Mouse (Mus musculus): Measurements from ENCODE around the gene Zfp503.
A peak's percentile ranks its signal among the peaks of the same experiment; 100 is the strongest.

The Zfp503 gene

DNA sequence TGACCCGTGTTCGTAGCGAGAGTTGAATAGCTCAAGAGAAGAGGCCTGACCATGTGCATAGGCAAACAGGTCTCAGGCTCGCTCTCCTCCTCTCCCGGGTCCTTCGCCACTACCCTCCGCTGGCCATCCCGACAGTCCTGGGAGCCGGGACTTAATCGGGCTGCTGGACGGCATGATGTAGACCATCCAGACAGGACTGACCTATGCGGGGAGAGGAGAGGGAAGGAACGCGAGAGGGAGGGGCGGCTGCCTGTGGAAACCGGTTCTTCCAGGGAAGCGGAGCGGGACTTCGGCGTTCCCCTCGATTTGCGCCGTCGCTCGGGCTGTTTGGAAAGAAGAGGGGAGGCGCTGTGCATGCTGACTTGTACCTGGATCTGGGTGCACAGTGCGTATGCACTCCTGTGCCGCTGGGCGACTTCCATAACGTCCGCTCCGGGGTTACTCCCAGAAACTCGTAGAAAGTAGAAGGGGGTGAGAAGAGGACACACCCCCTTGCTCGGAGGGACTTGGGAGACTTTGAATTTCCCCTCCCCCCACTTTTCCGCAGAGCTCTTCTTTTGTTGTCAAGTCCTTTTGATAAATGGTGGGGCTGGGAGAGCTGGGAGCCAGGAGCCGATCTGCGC is at the start of gene Zfp503:
Zfp503 (minus strand) TSS at position 311 of the 623 bp plus-strand sequence.
- no peak for DNase-seq (ENCODE audit: low read depth in 2 of 2, low spot score in 2 of 2)

DNA sequence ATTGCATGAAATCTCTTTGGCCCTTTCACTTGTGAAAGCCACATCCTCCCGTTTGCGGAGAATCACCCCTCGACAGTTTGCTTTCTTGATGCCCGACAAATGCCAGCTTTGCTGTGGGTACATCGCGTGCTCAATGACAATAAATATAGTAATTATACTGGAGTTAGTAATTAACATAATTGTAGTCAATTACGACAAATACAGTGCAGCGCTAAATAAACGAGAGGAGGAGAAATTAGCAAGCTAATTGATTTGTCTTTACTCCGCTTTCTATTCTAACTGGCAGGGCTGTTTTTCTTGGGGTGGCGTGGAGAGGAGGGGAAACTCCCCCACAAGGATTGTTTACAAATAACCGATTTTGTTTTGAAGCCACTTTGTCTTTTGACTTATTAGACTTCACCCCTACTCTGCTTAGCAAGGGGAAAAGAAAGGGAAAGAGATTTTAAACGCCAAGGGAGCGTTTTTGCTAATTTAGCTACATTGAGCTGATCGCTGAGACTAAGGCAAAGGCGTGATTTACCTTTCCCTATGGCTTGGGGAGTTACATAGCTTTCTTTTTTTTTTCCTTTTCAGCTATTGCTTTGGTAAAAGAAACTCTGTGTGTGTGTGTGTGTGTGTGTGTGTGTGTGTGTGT is 48.2 kb upstream of the Zfp503 start:
- no peak for DNase-seq (ENCODE audit: low read depth in 2 of 2, low spot score in 2 of 2)

DNA sequence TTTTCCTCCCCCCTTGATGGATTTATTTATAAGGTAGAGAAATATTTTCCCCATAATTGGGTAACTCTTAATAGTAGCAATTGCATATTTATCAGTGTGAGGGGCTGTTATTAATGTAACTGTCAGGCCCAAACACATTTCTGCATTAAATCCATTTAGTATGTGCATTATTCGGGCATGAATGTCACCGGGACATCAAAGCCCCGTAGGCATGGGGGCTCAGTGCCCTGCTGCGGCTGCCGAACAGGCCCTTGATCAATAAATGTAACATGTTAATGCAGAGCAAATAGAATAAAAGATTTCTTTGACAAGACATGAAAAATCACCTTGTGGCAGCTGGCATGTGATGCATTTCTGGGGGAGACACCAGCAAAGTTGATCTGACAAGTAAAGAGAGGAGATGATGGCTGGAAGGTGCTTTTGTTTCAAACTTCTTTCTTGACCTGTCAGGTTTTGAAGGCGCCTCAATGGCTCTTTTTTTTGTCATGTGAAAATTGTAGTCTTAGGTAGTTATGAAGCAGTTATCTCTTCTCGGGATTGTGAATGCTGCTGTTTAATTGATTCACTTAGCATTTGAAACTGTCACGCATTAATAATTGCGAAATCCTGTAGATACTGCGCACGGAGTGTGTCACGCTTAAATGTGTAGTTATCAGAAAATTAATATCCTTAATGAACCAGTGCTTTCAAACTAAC is 47.5 kb upstream of the Zfp503 start:
- DNase-seq (ENCODE audit: low read depth in 2 of 2, low spot score in 2 of 2) = no peak

DNA sequence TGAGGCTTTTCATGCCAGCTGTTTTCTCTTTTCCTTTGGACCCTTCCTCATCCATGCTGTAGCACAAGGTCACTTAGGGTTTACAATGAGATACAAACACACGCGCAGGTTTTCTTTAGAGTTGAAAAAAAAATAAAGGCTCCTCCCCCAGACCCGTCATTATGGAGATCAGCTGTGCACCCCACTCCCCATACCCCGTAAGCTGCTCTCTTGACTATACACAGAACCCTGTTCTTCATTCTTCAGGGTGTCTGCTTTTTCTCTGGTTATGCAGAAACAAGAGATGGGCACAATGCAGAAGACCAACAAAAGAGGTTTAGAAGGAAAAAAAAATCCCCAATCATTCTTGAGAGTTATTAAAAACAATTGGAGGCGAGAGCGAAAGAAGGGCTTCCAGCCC is 46.9 kb upstream of the Zfp503 start:
- DNase-seq (ENCODE audit: low read depth in 2 of 2, low spot score in 2 of 2) = no peak

DNA sequence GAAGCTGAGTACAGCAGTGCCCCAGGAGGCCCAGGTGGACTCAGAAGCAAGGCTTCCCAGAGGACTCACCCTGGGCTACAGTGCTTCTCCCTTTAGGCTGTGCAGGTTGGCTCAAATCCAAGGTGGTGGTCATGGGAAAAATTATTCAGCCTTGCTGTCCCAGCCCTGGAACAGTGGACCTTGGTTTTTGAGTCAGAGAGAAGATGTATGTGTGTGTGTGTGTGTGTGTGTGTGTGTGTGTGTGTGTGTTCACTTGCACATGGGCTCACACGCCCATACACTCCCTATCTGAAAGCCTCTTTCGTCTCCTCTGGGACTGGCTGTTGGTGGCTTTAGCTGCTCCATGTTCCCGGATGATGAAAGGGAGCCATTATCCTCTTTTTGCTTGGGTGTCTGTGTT is 46.5 kb upstream of the Zfp503 start:
- no peak for DNase-seq (ENCODE audit: low read depth in 2 of 2, low spot score in 2 of 2)

DNA sequence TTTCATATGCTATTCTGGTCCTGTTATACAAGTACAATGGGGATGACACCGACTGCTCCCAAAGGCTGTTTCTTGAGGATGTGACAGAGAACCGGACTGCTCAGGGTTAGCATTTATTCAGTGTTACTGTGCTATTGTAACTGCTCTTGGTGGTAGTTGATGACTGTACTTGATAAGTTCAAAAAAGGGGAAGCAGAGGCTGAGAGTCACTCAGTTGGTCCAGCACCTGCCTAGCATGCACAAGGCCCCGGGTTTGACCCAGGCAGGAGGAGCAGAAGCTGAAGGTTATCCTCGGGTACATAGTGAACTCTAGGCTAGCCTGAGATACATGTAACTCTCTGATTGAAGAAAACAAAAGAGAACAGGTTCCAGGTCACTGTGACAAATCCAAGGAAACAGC is 34.1 kb upstream of the Zfp503 start:
- DNase-seq (ENCODE audit: low read depth in 2 of 2, low spot score in 2 of 2) = no peak

DNA sequence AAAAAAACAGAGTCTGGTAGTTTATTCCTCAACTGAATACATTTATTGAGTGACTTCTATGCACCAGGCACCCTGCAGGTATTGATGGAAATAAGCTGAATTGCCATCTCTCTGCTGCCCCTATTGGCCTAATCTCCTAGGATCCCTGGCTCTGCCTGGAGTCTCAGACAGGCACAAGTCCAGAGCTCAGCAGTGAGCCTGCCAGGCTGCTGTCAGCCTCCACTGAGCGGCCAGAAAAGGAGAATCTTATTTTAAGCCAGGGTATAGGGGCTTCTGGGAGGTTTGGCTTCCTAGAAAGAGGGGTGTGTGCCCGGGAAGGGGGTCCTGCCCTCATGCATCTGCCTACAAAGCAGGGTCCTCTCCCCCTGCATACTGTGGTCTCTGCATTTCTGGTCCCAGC is 31.5 kb upstream of the Zfp503 start:
- no peak for DNase-seq (ENCODE audit: low read depth in 2 of 2, low spot score in 2 of 2)

DNA sequence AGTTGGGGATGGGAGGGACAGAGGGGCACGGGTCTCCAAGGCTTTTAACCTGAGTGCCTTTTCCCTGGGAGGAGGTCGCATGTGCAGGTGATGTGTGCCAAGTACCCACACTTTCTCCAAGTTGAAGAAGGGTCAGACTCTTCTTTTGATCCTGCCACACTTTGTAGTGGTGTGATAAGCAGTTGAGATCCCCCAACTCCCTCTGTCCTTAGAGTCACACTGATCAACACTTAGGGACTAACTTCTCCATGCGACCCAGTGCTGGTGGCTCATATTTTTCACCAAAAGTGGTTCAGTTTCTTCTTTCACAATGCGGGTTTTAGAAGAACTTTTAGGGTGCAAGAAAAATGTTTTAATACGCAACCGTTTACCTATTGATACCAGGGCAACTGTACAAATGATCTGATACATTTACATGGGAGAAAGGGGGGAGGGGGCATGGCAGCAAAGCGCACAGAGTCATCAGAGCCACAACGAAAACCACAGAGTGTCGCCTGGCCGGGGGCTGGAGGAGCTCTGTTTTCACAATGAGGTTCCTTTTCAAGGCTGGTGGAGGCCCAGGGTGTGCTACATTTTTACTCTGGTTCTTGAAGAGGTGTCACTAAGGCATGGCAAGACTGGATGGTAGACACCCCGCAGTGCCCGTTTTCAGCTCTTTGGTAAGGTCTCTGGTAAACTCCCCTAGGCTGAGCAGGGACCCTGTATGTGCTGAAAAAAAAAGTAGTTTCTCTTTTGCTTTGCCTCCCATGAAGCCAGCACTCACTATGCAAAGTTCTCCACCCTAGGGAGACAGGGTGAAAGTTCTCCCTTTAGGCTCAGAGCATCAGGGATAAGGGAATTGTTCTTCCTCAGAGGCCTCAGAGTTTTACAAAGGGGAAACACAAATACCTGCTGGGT is 30.8 kb upstream of the Zfp503 start:
- no peak for DNase-seq (ENCODE audit: low read depth in 2 of 2, low spot score in 2 of 2)

DNA sequence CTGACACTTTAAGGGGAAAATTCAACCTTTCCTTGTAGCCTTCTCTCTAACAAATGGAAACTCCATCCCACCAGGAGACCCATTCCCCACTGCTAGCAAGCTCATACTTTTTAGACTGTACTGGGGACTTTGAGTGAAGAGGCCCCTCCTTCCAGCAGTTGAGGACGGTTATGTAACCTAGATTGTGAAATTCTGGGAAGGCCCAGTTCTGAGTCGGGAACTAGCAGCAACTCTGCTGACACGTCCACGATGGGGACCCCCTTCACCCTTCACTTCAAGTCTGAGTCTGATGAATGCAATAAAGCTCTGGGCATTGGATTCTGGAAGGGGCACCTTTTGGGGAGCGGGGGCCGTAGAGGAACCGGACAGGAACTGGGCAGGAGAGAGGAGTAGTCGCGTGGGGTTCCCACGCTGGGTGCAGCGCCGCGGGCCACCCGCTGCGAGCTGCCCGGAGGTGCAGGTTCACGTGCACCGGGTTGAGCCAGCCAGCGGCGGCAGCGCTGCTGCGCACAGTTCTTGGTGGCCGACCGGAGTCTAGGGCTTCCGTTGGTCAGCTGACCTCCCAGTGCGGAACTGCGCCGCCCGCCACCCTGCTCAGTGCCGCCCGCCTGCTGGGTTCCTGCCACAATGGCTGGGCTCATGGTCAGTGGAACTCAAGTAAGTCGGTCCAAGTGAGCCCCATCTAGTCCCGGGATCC is 30.0 kb upstream of the Zfp503 start, which contains the start of gene Lrmda:
Lrmda (plus strand) TSS at position 461 of the 697 bp plus-strand sequence.
- no peak for DNase-seq (ENCODE audit: low read depth in 2 of 2, low spot score in 2 of 2)

DNA sequence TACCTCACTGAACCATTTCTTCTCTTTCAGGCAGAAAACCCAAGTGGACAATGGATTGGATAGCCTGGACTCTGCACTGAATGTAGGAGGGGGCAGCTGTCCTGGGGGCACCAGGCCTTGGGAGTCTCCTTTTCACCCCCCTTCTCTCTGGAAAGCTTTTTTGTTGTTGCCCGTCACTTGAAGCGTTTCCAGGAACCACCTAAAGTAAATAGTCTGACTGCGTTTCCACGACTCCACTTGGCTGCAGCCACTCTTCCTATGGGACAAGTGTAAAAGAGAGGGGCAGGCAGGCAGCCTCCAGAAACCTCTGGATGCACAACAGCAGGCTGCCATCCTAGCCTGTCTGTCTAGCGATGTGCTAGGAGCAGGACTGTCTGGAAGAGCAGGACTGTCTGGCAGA is 27.6 kb upstream of the Zfp503 start:
- DNase-seq (ENCODE audit: low read depth in 2 of 2, low spot score in 2 of 2) = no peak

DNA sequence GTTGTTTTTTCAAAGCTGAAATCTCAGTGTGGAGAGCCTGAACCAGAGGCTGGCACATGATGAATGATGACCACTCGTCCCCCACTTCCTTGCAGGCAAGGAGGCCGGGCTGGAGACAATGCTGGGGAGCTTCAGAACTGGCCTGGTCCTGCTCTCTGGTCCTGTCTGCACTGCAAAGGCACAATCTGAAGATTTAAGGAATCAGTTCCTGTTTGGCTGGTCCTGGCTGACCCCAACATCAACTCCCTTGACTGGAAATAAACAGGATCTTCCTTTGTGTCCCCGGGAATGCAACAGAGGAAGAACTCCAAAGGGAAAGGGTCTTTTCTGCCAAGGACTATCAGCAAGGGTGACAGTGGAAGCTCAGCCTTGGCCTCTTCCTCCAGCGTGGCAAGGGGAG is 25.4 kb upstream of the Zfp503 start:
- DNase-seq (ENCODE audit: low read depth in 2 of 2, low spot score in 2 of 2) = no peak

DNA sequence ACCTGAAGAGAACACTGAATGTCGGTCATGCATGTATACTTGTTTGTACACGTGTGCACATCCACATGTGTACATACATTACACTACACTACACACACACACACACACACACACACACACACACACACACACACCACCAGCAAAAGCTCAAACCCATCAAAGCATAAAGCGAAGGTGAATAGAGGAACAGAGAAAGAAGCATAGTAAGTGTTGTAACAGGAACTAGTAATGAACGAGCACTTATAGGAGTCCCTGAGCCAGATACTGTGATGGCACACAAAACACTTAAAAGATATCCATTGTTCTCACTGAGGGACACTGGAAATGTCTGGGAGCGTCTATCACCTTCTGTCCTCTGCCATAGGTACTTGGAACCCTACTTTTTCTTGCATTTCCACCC is 24.9 kb upstream of the Zfp503 start:
- DNase-seq (ENCODE audit: low read depth in 2 of 2, low spot score in 2 of 2) = no peak

DNA sequence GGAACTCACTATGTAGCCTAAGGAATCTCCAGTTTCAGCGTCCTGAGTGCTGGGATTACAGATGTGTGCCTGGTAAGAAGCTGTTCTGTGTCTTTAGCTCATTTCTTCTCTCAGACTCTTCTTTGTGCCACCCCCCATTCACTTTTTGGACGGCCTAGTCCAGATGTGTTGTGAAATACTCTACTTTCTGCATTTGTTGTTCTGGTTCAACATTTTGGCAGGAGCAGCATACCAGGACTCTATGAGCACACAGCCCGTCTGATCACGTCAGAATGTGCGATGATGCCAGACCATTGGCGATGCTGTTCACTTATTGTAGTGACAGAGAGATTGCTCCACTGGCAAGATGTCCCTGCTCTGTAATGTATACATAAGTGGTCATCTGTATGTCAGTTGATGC is 17.6 kb upstream of the Zfp503 start:
- DNase-seq (ENCODE audit: low read depth in 2 of 2, low spot score in 2 of 2) = no peak

DNA sequence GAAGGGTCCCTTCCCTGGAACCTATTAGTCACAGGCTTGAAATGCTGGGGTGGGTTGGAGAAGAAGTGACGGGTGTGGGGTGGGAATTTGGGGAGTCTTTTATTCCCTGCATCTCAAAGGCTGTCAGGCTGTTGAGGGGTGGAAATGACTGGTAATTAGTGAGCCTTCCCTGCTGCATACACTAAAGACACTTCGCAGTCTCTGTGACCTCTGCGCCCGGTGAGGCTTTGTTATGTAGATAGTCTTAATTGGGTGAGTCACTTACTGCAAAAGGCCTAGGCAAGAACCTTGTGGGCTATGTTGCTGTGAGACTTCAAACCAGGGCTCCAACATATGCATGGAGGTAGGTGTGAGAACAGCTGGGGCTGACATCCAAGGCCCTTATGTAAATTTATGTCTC is 15.5 kb upstream of the Zfp503 start:
- DNase-seq (ENCODE audit: low read depth in 2 of 2, low spot score in 2 of 2) = no peak

DNA sequence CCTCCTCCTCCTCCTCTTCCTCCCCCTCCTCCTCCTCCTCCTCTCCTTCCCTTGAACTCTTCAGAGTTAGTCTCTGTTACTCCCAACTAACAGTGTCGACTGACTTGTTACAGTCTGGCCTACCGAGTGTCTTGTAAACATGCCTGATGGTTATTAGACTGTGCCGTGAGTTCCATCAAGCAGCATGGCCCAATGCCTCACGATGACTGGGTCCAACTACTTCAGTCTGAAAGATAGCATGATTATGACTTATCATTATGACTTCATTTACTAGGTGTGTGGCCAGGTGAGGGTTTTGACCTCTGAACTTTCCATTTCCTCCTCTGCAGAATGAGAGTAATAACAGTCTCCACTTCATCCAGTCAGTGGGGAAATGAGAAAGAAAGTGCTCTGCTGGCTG is 14.2 kb upstream of the Zfp503 start:
- DNase-seq (ENCODE audit: low read depth in 2 of 2, low spot score in 2 of 2) = no peak

DNA sequence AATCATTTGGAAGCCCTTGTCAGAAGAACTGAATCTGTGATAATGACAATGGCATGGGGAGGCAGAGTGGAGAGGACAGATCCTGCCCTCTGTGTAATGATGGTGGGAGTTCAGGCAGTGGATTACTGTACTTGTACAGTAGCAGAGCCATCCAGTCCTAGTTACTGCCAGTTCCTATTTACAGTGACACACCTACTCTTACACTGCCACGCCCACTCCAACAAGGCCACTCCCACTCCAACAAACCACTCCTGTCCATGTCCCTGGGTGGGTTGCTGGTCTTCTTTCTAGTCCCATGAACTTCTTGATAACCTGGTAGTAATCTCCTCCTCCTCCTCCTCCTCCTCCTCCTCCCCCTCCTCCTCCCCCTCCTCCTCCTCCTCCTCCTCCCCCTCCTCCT is 13.8 kb upstream of the Zfp503 start:
- no peak for DNase-seq (ENCODE audit: low read depth in 2 of 2, low spot score in 2 of 2)

DNA sequence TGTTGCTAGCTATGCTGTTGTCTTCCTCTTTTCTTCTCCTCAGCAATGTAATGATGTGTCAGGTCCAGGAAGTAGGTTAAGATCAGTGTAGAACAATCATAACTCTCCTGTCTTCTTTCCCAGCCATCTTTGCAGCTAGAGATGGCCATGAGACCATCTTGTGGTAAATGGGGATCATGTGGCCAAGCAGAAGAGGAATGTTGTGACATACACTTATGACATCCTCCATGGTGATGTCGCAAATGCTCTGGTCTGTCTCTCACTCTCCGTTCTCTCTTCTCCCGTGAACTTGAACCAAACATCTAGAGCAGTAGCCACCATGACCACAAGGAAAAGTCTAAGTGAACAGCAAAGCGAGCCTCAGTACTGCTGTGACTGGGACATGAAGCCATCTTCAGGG is 10.2 kb upstream of the Zfp503 start:
- DNase-seq (ENCODE audit: low read depth in 2 of 2, low spot score in 2 of 2) = no peak

DNA sequence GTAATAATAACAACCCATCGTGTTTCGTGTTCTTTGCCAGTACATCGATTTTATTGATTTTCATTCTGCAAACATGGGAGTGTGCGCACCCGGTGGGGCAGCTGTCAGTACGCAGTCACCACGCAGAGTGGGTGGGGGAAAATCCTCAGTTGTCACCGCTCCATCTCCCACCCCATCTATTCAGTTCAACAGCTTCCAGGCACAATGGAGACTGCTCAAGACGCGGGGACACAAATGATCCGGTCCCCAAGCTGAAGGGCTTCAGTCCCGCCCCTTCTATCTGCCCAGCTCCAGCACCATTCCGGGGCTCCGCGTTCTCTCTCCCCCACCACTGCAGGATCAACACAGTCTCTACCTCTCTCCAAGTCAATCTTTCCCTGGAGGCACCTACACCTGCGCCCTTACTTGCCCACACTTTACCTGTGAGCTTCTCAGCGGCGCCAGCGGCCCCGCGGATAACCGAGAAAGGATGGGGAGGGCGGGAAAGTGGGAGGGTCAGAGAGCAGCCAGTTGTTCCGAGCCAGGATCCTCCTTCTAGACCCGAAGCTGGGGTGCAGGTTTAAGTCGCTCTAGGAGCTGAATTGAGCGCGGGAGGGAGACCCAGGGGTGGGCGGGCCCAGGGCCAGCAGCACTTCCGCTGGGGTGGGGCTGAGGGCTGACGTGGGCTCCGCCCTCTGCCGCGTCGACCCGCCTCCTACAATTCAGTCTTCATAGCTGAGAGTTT is 5.8 kb upstream of the Zfp503 start:
- peak in 1 of 2 experiments; percentile 48 for DNase-seq (ENCODE audit: low read depth in 2 of 2, low spot score in 2 of 2)

DNA sequence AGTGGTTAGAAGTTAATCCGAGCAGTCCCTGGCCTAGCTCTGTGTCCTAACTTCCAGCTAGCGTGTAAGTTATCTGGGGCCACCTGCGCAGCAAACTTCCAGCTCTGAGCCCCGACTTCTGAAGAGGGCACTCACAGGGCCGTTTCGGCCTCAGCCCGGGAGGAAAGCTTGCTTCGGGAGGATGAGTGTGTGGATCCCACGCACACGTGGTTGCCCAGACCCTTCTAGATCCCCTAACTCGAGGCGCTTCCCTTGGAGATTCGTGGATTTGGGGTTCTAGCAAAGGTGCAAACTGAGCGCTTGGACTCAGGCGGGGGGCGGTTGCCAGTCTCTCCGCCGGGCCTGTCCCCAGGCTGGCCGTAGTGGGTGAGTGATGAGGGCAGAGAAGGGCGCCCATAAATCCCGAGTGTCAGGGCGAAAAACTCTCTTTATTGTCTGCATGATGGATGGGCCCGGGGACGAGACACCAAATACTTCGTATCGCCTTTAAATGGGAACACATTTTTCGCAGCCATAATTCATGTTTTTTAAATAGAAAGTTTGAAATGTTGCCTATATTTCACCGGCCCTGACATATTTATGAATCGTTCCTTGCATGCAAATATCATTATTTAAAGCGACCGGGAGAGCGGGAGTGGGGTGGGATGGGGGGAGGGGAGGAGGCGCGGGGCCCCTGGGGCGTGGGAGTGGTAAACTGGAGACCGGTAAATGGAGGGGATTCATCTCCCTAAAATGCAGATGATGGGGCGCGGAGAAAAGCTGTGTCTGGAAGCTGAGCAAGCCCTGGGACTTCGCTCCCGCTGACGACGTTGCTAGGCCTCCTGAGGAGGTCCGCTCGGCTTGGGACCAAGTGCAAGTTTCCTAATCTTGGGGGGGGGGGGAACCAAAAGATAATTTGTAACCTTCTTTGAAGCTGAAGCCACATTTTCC is 4.9 kb upstream of the Zfp503 start:
- no peak for DNase-seq (ENCODE audit: low read depth in 2 of 2, low spot score in 2 of 2)

Measured in CD8-positive naive resting alpha-beta T cell, adult 2 months (primary cell).